ENCODE assay signal across 31 mouse cellular contexts in genomic region chr4:72511220-72511619, GRCm38 (mm10).
A peak's percentile ranks its signal among the peaks of the same experiment; 100 is the strongest.
DNase-seq lines count a peak whose midpoint lies in the region; ATAC-seq and TF ChIP-seq lines count a peak whose summit lies in the region.
"Had no signal": no experiment of that assay in that cellular context is flagged by ENCODE, and none has a peak within 500 bp of the region (broad histone marks: within the 10 kb centered on the region; RNA-seq: fewer than 3 reads in every experiment).

No protein-coding gene starts in this region.

- no peak overlapping the region for H3K27ac ChIP-seq in forebrain, embryonic 13.5 days
- no peak overlapping the region for H3K27ac ChIP-seq in forebrain, postnatal 0 days (ENCODE audit: low read depth, low read length)
- H3K27ac ChIP-seq in intestine, postnatal 0 days (ENCODE audit: low read depth, low read length) = no peak overlapping the region
- H3K27ac ChIP-seq in intestine, embryonic 16.5 days (ENCODE audit: low read length) = no peak overlapping the region
- no peak overlapping the region for H3K27ac ChIP-seq in midbrain, embryonic 13.5 days
- H3K27ac ChIP-seq in midbrain, embryonic 15.5 days = no peak overlapping the region
- no peak overlapping the region for H3K27ac ChIP-seq in stomach, postnatal 0 days (replicated peaks)
- H3K27ac ChIP-seq: hindbrain, embryonic 10.5 days; intestine, embryonic 15.5 days; limb, embryonic 10.5 days; limb, embryonic 15.5 days; liver, embryonic 13.5 days; midbrain, embryonic 12.5 days; neural tube, embryonic 12.5 days had no signal

- ATAC-seq in forebrain, embryonic 13.5 days = peak; percentile 79
- no peak for ATAC-seq in forebrain, postnatal 0 days
- no peak for ATAC-seq in intestine, postnatal 0 days
- ATAC-seq in intestine, embryonic 16.5 days = no peak
- 0 out of 2 replicates have a peak, but pooled peaks have one; percentile 43 for ATAC-seq in midbrain, embryonic 13.5 days
- no peak for ATAC-seq in midbrain, embryonic 15.5 days (replicated peaks)
- no peak for ATAC-seq in stomach, postnatal 0 days (ENCODE audit: low FRiP score, low TSS enrichment)
- ATAC-seq in megakaryocyte, adult 5-6 weeks (ENCODE audit: poor library complexity, severe bottlenecking) = no peak
- ATAC-seq: hindbrain, embryonic 16.5 days; intestine, embryonic 15.5 days; lung, postnatal 0 days; Patski had no signal

- H3K4me1 ChIP-seq in forebrain, embryonic 13.5 days = no peaks in the 10 kb centered on the region
- H3K4me1 ChIP-seq in forebrain, postnatal 0 days (ENCODE audit: insufficient read depth) = no peaks in the 10 kb centered on the region
- no peaks in the 10 kb centered on the region for H3K4me1 ChIP-seq in intestine, postnatal 0 days (replicated peaks; ENCODE audit: control insufficient read depth, insufficient read depth, low read length)
- H3K4me1 ChIP-seq in intestine, embryonic 16.5 days (ENCODE audit: control insufficient read depth, insufficient read depth, low read length) = no peaks in the 10 kb centered on the region
- H3K4me1 ChIP-seq in midbrain, embryonic 13.5 days (replicated peaks) = no peaks in the 10 kb centered on the region
- no peaks in the 10 kb centered on the region for H3K4me1 ChIP-seq in midbrain, embryonic 15.5 days
- H3K4me1 ChIP-seq in stomach, postnatal 0 days (replicated peaks; ENCODE audit: control insufficient read depth, insufficient read depth) = no peaks in the 10 kb centered on the region
- H3K4me1 ChIP-seq: hindbrain, embryonic 10.5 days; intestine, embryonic 15.5 days; limb, embryonic 10.5 days; limb, embryonic 15.5 days; liver, embryonic 13.5 days; midbrain, embryonic 12.5 days; neural tube, embryonic 12.5 days had no signal

- TF ChIP-seq CTCF in forebrain, postnatal 0 days (IDR thresholded peaks at IDR 0.05; ENCODE audit: low read depth) = no peak
- 0 out of 2 replicates have a peak, but pooled peaks have one; percentile 12 for TF ChIP-seq CTCF in intestine, postnatal 0 days (IDR thresholded peaks at IDR 0.05; ENCODE audit: low read depth)
- peak; percentile 19; the same call in 1 of the 2 replicates for TF ChIP-seq CTCF in stomach, postnatal 0 days (IDR thresholded peaks at IDR 0.05; ENCODE audit: low read depth)

- no peaks in the 10 kb centered on the region for H3K27me3 ChIP-seq in forebrain, embryonic 13.5 days
- H3K27me3 ChIP-seq in forebrain, postnatal 0 days (ENCODE audit: insufficient read depth, low read length) = no peaks in the 10 kb centered on the region
- no peaks in the 10 kb centered on the region for H3K27me3 ChIP-seq in intestine, postnatal 0 days (replicated peaks; ENCODE audit: control insufficient read depth, insufficient read depth, low read length)
- H3K27me3 ChIP-seq in intestine, embryonic 16.5 days (replicated peaks; ENCODE audit: control insufficient read depth, insufficient read depth, low read length) = no peaks in the 10 kb centered on the region
- no peaks in the 10 kb centered on the region for H3K27me3 ChIP-seq in midbrain, embryonic 13.5 days
- H3K27me3 ChIP-seq in midbrain, embryonic 15.5 days (replicated peaks) = no peaks in the 10 kb centered on the region
- no peaks in the 10 kb centered on the region for H3K27me3 ChIP-seq in stomach, postnatal 0 days (ENCODE audit: control insufficient read depth, insufficient read depth, low read length)
- H3K27me3 ChIP-seq: intestine, embryonic 15.5 days; limb, embryonic 15.5 days; liver, embryonic 13.5 days; midbrain, embryonic 12.5 days; neural tube, embryonic 12.5 days; Patski had no signal

- no peaks in the 10 kb centered on the region for H3K9me3 ChIP-seq in forebrain, embryonic 13.5 days (replicated peaks)
- H3K9me3 ChIP-seq in forebrain, postnatal 0 days (ENCODE audit: low read length) = no peaks in the 10 kb centered on the region
- H3K9me3 ChIP-seq in intestine, postnatal 0 days (ENCODE audit: control insufficient read depth) = no peaks in the 10 kb centered on the region
- H3K9me3 ChIP-seq in intestine, embryonic 16.5 days (ENCODE audit: control insufficient read depth, low read length) = no peaks in the 10 kb centered on the region
- H3K9me3 ChIP-seq in midbrain, embryonic 13.5 days = no peaks in the 10 kb centered on the region
- H3K9me3 ChIP-seq in midbrain, embryonic 15.5 days = no peaks in the 10 kb centered on the region
- no peaks in the 10 kb centered on the region for H3K9me3 ChIP-seq in stomach, postnatal 0 days (ENCODE audit: control insufficient read depth, low read length)
- H3K9me3 ChIP-seq: hindbrain, embryonic 10.5 days; intestine, embryonic 15.5 days; limb, embryonic 10.5 days; limb, embryonic 15.5 days; liver, embryonic 13.5 days; neural tube, embryonic 12.5 days had no signal

- H3K36me3 ChIP-seq in forebrain, embryonic 13.5 days (ENCODE audit: poor library complexity, severe bottlenecking) = no peaks in the 10 kb centered on the region
- H3K36me3 ChIP-seq in forebrain, postnatal 0 days (ENCODE audit: insufficient read depth) = no peaks in the 10 kb centered on the region
- H3K36me3 ChIP-seq in intestine, postnatal 0 days (ENCODE audit: control insufficient read depth, insufficient read depth) = no peaks in the 10 kb centered on the region
- no peaks in the 10 kb centered on the region for H3K36me3 ChIP-seq in intestine, embryonic 16.5 days (ENCODE audit: control insufficient read depth, insufficient read depth, low read length)
- H3K36me3 ChIP-seq in midbrain, embryonic 13.5 days = no peaks in the 10 kb centered on the region
- no peaks in the 10 kb centered on the region for H3K36me3 ChIP-seq in midbrain, embryonic 15.5 days (replicated peaks)
- no peaks in the 10 kb centered on the region for H3K36me3 ChIP-seq in stomach, postnatal 0 days (ENCODE audit: control insufficient read depth, insufficient read depth, low read length)
- H3K36me3 ChIP-seq: hindbrain, embryonic 10.5 days; intestine, embryonic 15.5 days; limb, embryonic 10.5 days; limb, embryonic 15.5 days; liver, embryonic 13.5 days; midbrain, embryonic 12.5 days; neural tube, embryonic 12.5 days had no signal

- no peak overlapping the region for H3K4me3 ChIP-seq in forebrain, embryonic 13.5 days
- no peak overlapping the region for H3K4me3 ChIP-seq in forebrain, postnatal 0 days (ENCODE audit: low read depth, low read length)
- H3K4me3 ChIP-seq in intestine, postnatal 0 days (ENCODE audit: low read depth, low read length) = no peak overlapping the region
- H3K4me3 ChIP-seq in intestine, embryonic 16.5 days (ENCODE audit: low read length) = no peak overlapping the region
- no peak overlapping the region for H3K4me3 ChIP-seq in midbrain, embryonic 13.5 days (replicated peaks)
- H3K4me3 ChIP-seq in midbrain, embryonic 15.5 days = no peak overlapping the region
- no peak overlapping the region for H3K4me3 ChIP-seq in stomach, postnatal 0 days (ENCODE audit: low read depth, low read length)
- H3K4me3 ChIP-seq: erythroblast, embryonic 14.5 days; hindbrain, embryonic 10.5 days; intestine, embryonic 15.5 days; limb, embryonic 10.5 days; limb, embryonic 15.5 days; liver, embryonic 13.5 days; midbrain, embryonic 12.5 days; myocyte; neural tube, embryonic 12.5 days had no signal

- WGBS in forebrain, embryonic 13.5 days = 68% methylated on average over 1 of the region's 1 CpGs
- 55% methylated on average over 1 of the region's 1 CpGs for WGBS in forebrain, postnatal 0 days
- WGBS in intestine, postnatal 0 days = 76% methylated on average over 1 of the region's 1 CpGs
- 69% methylated on average over 1 of the region's 1 CpGs for WGBS in intestine, embryonic 16.5 days
- WGBS in midbrain, embryonic 13.5 days = 67% methylated on average over 1 of the region's 1 CpGs
- WGBS in midbrain, embryonic 15.5 days = 69% methylated on average over 1 of the region's 1 CpGs
- whole genome bisulfite sequencing in stomach, postnatal 0 days = 63% methylated on average over 1 of the region's 1 CpGs

- TF ChIP-seq EP300 in stomach, postnatal 0 days (optimal IDR thresholded peaks at IDR 0.05) = no peak

- H3K4me2 ChIP-seq in forebrain, embryonic 13.5 days = no peak overlapping the region
- H3K4me2 ChIP-seq in forebrain, postnatal 0 days (ENCODE audit: low read depth) = no peak overlapping the region
- H3K4me2 ChIP-seq in intestine, postnatal 0 days (replicated peaks; ENCODE audit: low read depth) = no peak overlapping the region
- no peak overlapping the region for H3K4me2 ChIP-seq in intestine, embryonic 16.5 days (ENCODE audit: low read depth, low read length)
- H3K4me2 ChIP-seq in midbrain, embryonic 13.5 days (replicated peaks) = no peak overlapping the region
- no peak overlapping the region for H3K4me2 ChIP-seq in midbrain, embryonic 15.5 days
- H3K4me2 ChIP-seq in stomach, postnatal 0 days (replicated peaks; ENCODE audit: low read depth) = no peak overlapping the region
- H3K4me2 ChIP-seq: intestine, embryonic 15.5 days; limb, embryonic 15.5 days; liver, embryonic 13.5 days; midbrain, embryonic 12.5 days; neural tube, embryonic 12.5 days had no signal

- no peak overlapping the region for H3K9ac ChIP-seq in forebrain, embryonic 13.5 days
- no peak overlapping the region for H3K9ac ChIP-seq in forebrain, postnatal 0 days
- no peak overlapping the region for H3K9ac ChIP-seq in intestine, postnatal 0 days (ENCODE audit: low read depth, low read length)
- no peak overlapping the region for H3K9ac ChIP-seq in intestine, embryonic 16.5 days (ENCODE audit: low read depth, low read length)
- no peak overlapping the region for H3K9ac ChIP-seq in midbrain, embryonic 13.5 days (replicated peaks)
- no peak overlapping the region for H3K9ac ChIP-seq in midbrain, embryonic 15.5 days
- no peak overlapping the region for H3K9ac ChIP-seq in stomach, postnatal 0 days (ENCODE audit: low read length)
- H3K9ac ChIP-seq: intestine, embryonic 15.5 days; limb, embryonic 15.5 days; liver, embryonic 13.5 days; midbrain, embryonic 12.5 days; neural tube, embryonic 12.5 days had no signal

- no peak for DNase-seq in forebrain, postnatal 0 days
- no peak for DNase-seq in stomach, postnatal 0 days (ENCODE audit: low spot score)
- DNase-seq: adrenal gland, postnatal 14 days; cerebellum, adult 11-12 months; cerebellum, postnatal 14 days; heart, postnatal 14 days; kidney, adult 9 months; kidney, postnatal 25 days; liver, embryonic 13.5 days; lung, adult 18-20 months; right cerebral cortex, adult 18-20 months; spleen, adult 18-20 months; thymus, adult 18-20 months; thymus, postnatal 25 days had no signal

Comparison
In these comparisons a context has a peak if more than half of its experiments do, and no peak if none do; other contexts are left out.
1. ATAC-seq: peak in forebrain, embryonic 13.5 days (single experiment) and midbrain, embryonic 13.5 days (single experiment); none in forebrain, postnatal 0 days (single experiment), intestine, postnatal 0 days (single experiment), intestine, embryonic 16.5 days (single experiment), midbrain, embryonic 15.5 days (single experiment), stomach, postnatal 0 days (single experiment) and megakaryocyte, adult 5-6 weeks (single experiment).